Mouse (Mus musculus): ENCODE measurements around the gene Sf3b6.

DNA sequence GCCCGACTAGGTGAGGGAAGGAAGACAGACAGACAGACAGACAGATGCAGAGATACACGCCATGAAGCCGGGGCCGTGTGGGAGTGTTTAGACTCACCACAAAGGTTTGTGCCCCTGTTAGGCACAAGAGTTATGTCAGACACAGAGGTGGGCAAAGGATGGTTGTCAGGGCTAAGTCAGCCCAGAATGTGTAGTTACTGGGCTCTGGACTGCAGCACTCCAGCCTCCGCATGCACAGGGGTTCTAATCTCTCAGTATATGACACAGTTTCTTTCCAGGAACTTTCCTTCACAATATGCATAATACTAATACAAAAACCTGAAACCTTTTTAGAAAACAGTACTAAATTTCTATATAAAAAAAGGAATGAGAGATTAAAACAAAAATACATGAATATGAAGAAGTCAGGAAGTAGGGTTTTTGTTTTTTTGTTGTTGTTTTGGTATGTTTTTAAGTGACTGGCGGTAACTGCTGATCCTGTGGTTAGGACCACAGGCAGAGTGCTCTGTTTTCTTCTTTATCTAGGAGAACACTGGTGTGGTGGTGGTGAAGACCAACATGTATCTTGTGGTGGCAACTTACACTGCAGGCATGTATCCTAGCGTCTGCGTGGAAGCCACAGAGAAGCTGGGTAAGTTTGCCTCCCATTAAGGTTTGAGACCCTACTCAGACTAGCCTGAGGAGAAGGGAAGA is 42.3 kb upstream of the Sf3b6 start:
- no peak for TF ChIP-seq CTCF (IDR thresholded peaks at IDR 0.05; ENCODE audit: insufficient read depth, low read length)
- TF ChIP-seq POLR2A (IDR thresholded peaks at IDR 0.05; ENCODE audit: borderline replicate concordance, extremely low read depth, low read depth, low read length), result no peak

All from lung, adult 2 months (tissue).